8 mouse cellular contexts compared by ENCODE assay signal in genomic region chr1:34060446-34060845, GRCm38 (mm10).
DNase-seq lines count a peak whose midpoint lies in the region; ATAC-seq lines count a peak whose summit lies in the region.

No protein-coding gene starts in this region.

- no peak overlapping the region for H3K27ac ChIP-seq in embryonic facial prominence, embryonic 10.5 days (replicated peaks)
- 0 out of 2 replicates have a peak overlapping the region, but pooled peaks have one; percentile 24 for H3K27ac ChIP-seq in hindbrain, embryonic 12.5 days
- no peak overlapping the region for H3K27ac ChIP-seq in liver, embryonic 12.5 days

- ATAC-seq in hindbrain, embryonic 12.5 days (ENCODE audit: low FRiP score), result peak; percentile 56
- ATAC-seq in megakaryocyte progenitor cell, adult 5-6 weeks (replicated peaks; ENCODE audit: poor library complexity), result peak; percentile 46; the same call in 1 of the 2 replicates
- ATAC-seq in liver, embryonic 12.5 days, result no peak

- no peaks in the 10 kb centered on the region for H3K27me3 ChIP-seq in embryonic facial prominence, embryonic 10.5 days (replicated peaks; ENCODE audit: low read depth, poor library complexity, severe bottlenecking)
- no peaks in the 10 kb centered on the region for H3K27me3 ChIP-seq in hindbrain, embryonic 12.5 days
- no peaks in the 10 kb centered on the region for H3K27me3 ChIP-seq in liver, embryonic 12.5 days (replicated peaks)

- peaks cover 34% of the 10 kb centered on the region for H3K4me1 ChIP-seq in embryonic facial prominence, embryonic 10.5 days
- H3K4me1 ChIP-seq in hindbrain, embryonic 12.5 days, result peaks cover 34% of the 10 kb centered on the region
- peaks cover 13% of the 10 kb centered on the region; the same call in 1 of the 2 replicates for H3K4me1 ChIP-seq in liver, embryonic 12.5 days

- no peaks in the 10 kb centered on the region for H3K36me3 ChIP-seq in embryonic facial prominence, embryonic 10.5 days (replicated peaks)
- H3K36me3 ChIP-seq in hindbrain, embryonic 12.5 days, result no peaks in the 10 kb centered on the region
- no peaks in the 10 kb centered on the region for H3K36me3 ChIP-seq in liver, embryonic 12.5 days

- H3K4me3 ChIP-seq in embryonic facial prominence, embryonic 10.5 days, result no peak overlapping the region
- H3K4me3 ChIP-seq in hindbrain, embryonic 12.5 days, result no peak overlapping the region
- no peak overlapping the region for H3K4me3 ChIP-seq in liver, embryonic 12.5 days

- DNase-seq in layer of hippocampus, adult 9-11 months, result peak; percentile 33
- DNase-seq in layer of hippocampus, postnatal 10 days (ENCODE audit: low spot score in 2 of 2), result no peak
- DNase-seq in embryonic facial prominence, embryonic 10.5 days (ENCODE audit: low spot score), result peak; percentile 56
- no peak for DNase-seq in cerebellum, postnatal 10 days
- no peak for DNase-seq in urinary bladder, postnatal 14 days (ENCODE audit: low spot score)

- H3K4me2 ChIP-seq in hindbrain, embryonic 12.5 days (replicated peaks), result peak overlapping the region; percentile 19
- H3K4me2 ChIP-seq in liver, embryonic 12.5 days, result no peak overlapping the region

- H3K9me3 ChIP-seq in embryonic facial prominence, embryonic 10.5 days, result no peaks in the 10 kb centered on the region
- H3K9me3 ChIP-seq in hindbrain, embryonic 12.5 days (replicated peaks), result no peaks in the 10 kb centered on the region
- no peaks in the 10 kb centered on the region for H3K9me3 ChIP-seq in liver, embryonic 12.5 days (replicated peaks)

- 15% methylated on average over 6 of the region's 6 CpGs for WGBS in embryonic facial prominence, embryonic 10.5 days
- WGBS in hindbrain, embryonic 12.5 days, result 6% methylated on average over 6 of the region's 6 CpGs
- WGBS in liver, embryonic 12.5 days (ENCODE audit: insufficient replicate concordance), result 20% methylated on average over 6 of the region's 6 CpGs

- H3K9ac ChIP-seq in hindbrain, embryonic 12.5 days, result no peak overlapping the region
- H3K9ac ChIP-seq in liver, embryonic 12.5 days, result no peak overlapping the region

Comparison
In these comparisons a context has a peak if more than half of its experiments do, and no peak if none do; other contexts are left out.
1. DNase-seq: peak in layer of hippocampus, adult 9-11 months (single experiment) and embryonic facial prominence, embryonic 10.5 days (single experiment); none in layer of hippocampus, postnatal 10 days (0 of 2), cerebellum, postnatal 10 days (0 of 2) and urinary bladder, postnatal 14 days (single experiment).